Mouse (Mus musculus): ENCODE results near the gene Cnpy2. TPM values are rescaled to one million over a fixed set of nuclear protein-coding genes. Genes with fewer than 3 reads are reported as not detected.

The Cnpy2 gene
- polyA plus RNA-seq, 1 experiment from 2014 or later: 273 TPM

GRCm38 (mm10) chr10:128298243-128298642 is 24.0 kb upstream of the Cnpy2 start:
- Histone ChIP-seq H3K4me2 (replicated peaks; ENCODE audit: low read depth) (no peak overlapping the region), H3K4me3 (ENCODE audit: low read depth, low read length) (no peak overlapping the region), H3K36me3 (ENCODE audit: control insufficient read depth, insufficient read depth) (no peaks in the 10 kb centered on the region), H3K9me3 (ENCODE audit: control insufficient read depth) (no peaks in the 10 kb centered on the region), H3K27ac (ENCODE audit: low read depth, low read length) (no peak overlapping the region), H3K4me1 (replicated peaks; ENCODE audit: control insufficient read depth, insufficient read depth, low read length) (no peaks in the 10 kb centered on the region), H3K9ac (ENCODE audit: low read depth, low read length) (no peak overlapping the region), H3K27me3 (replicated peaks; ENCODE audit: control insufficient read depth, insufficient read depth, low read length) (no peaks in the 10 kb centered on the region)
- no peak for TF ChIP-seq CTCF (IDR thresholded peaks at IDR 0.05; ENCODE audit: low read depth)
- ATAC-seq: no peak
- 75% methylated on average over 6 of the region's 6 CpGs for WGBS

- H3K4me3 ChIP-seq (ENCODE audit: low read depth, low read length): no peak within 1 kb of the TSS
- no peak for TF ChIP-seq CTCF (IDR thresholded peaks at IDR 0.05; ENCODE audit: low read depth)
- no peak within 1 kb of the TSS for H3K4me2 ChIP-seq (replicated peaks; ENCODE audit: low read depth)
- H3K9me3 ChIP-seq (ENCODE audit: control insufficient read depth): no peaks in the 10 kb centered on the region
- H3K36me3 ChIP-seq (ENCODE audit: control insufficient read depth, insufficient read depth): no peaks in the 10 kb centered on the region
- no peak for ATAC-seq
- H3K27me3 ChIP-seq (replicated peaks; ENCODE audit: control insufficient read depth, insufficient read depth, low read length): no peaks in the 10 kb centered on the region
- H3K27ac ChIP-seq (ENCODE audit: low read depth, low read length): no peak within 1 kb of the TSS
- WGBS: 79% methylated on average over 11 of the region's 11 CpGs
- no peaks in the 10 kb centered on the region for H3K4me1 ChIP-seq (replicated peaks; ENCODE audit: control insufficient read depth, insufficient read depth, low read length)
- no peak within 1 kb of the TSS for H3K9ac ChIP-seq (ENCODE audit: low read depth, low read length)
Observed at GRCm38 (mm10) chr10:128298702-128299171, 23.5 kb upstream of the Cnpy2 start, which contains the start of gene Il23a. Gene Il23a, minus strand, starts transcription at chr10:128298752.

- no peak for ATAC-seq
- peak overlapping the region; percentile 84 for H3K9ac ChIP-seq (ENCODE audit: low read depth, low read length)
- H3K36me3 ChIP-seq (ENCODE audit: control insufficient read depth, insufficient read depth): no peaks in the 10 kb centered on the region
- 0 out of 2 replicates have a peak, but pooled peaks cover 5% of the 10 kb centered on the region for H3K4me1 ChIP-seq (replicated peaks; ENCODE audit: control insufficient read depth, insufficient read depth, low read length)
- TF ChIP-seq CTCF (IDR thresholded peaks at IDR 0.05; ENCODE audit: low read depth): no peak
- peak overlapping the region; percentile 65 for H3K4me3 ChIP-seq (ENCODE audit: low read depth, low read length)
- H3K27ac ChIP-seq (ENCODE audit: low read depth, low read length): peak overlapping the region; percentile 92; the same call in 1 of the 2 replicates
- 22% methylated on average over 3 of the region's 3 CpGs for WGBS
- H3K4me2 ChIP-seq (replicated peaks; ENCODE audit: low read depth): peak overlapping the region; percentile 85
- H3K9me3 ChIP-seq (ENCODE audit: control insufficient read depth): no peaks in the 10 kb centered on the region
- no peaks in the 10 kb centered on the region for H3K27me3 ChIP-seq (replicated peaks; ENCODE audit: control insufficient read depth, insufficient read depth, low read length)
Observed at GRCm38 (mm10) chr10:128302357-128302756, 19.9 kb upstream of the Cnpy2 start.

GRCm38 (mm10) chr10:128302785-128303125 is 19.5 kb upstream of the Cnpy2 start:
- Histone ChIP-seq H3K27me3 (replicated peaks; ENCODE audit: control insufficient read depth, insufficient read depth, low read length) (no peaks in the 10 kb centered on the region), H3K36me3 (ENCODE audit: control insufficient read depth, insufficient read depth) (peaks cover under 1% of the 10 kb centered on the region; the same call in 1 of the 2 replicates), H3K9ac (ENCODE audit: low read depth, low read length) (peak overlapping the region; percentile 84), H3K4me1 (replicated peaks; ENCODE audit: control insufficient read depth, insufficient read depth, low read length) (0 out of 2 replicates have a peak, but pooled peaks cover 5% of the 10 kb centered on the region), H3K4me3 (ENCODE audit: low read depth, low read length) (peak overlapping the region; percentile 65), H3K4me2 (replicated peaks; ENCODE audit: low read depth) (peak overlapping the region; percentile 85), H3K27ac (ENCODE audit: low read depth, low read length) (peak overlapping the region; percentile 92), H3K9me3 (ENCODE audit: control insufficient read depth) (no peaks in the 10 kb centered on the region)
- ATAC-seq: peak; percentile 42
- under 1% methylated on average over 9 of the region's 9 CpGs for WGBS
- TF ChIP-seq CTCF (IDR thresholded peaks at IDR 0.05; ENCODE audit: low read depth): no peak

- H3K9ac ChIP-seq (ENCODE audit: low read depth, low read length): peak within 1 kb of the TSS; percentile 84
- TF ChIP-seq CTCF (IDR thresholded peaks at IDR 0.05; ENCODE audit: low read depth): no peak
- peak; percentile 98 for ATAC-seq
- 0 out of 2 replicates have a peak, but pooled peaks cover 5% of the 10 kb centered on the region for H3K4me1 ChIP-seq (replicated peaks; ENCODE audit: control insufficient read depth, insufficient read depth, low read length)
- H3K27me3 ChIP-seq (replicated peaks; ENCODE audit: control insufficient read depth, insufficient read depth, low read length): no peaks in the 10 kb centered on the region
- peaks cover 6% of the 10 kb centered on the region for H3K36me3 ChIP-seq (ENCODE audit: control insufficient read depth, insufficient read depth)
- H3K4me2 ChIP-seq (replicated peaks; ENCODE audit: low read depth): peak within 1 kb of the TSS; percentile 85
- peak within 1 kb of the TSS; percentile 92 for H3K27ac ChIP-seq (ENCODE audit: low read depth, low read length)
- H3K9me3 ChIP-seq (ENCODE audit: control insufficient read depth): no peaks in the 10 kb centered on the region
- 1% methylated on average over 37 of the region's 37 CpGs for WGBS
- H3K4me3 ChIP-seq (ENCODE audit: low read depth, low read length): peak within 1 kb of the TSS; percentile 65
Observed at GRCm38 (mm10) chr10:128303126-128304021, 18.9 kb upstream of the Cnpy2 start, which contains the start of gene Pan2. Gene Pan2, plus strand, starts transcription at chr10:128303335.

GRCm38 (mm10) chr10:128309654-128310053 is 12.6 kb upstream of the Cnpy2 start:
- Histone ChIP-seq H3K27me3 (replicated peaks; ENCODE audit: control insufficient read depth, insufficient read depth, low read length) (no peaks in the 10 kb centered on the region), H3K27ac (ENCODE audit: low read depth, low read length) (no peak overlapping the region; the same call in 1 of the 2 replicates), H3K36me3 (ENCODE audit: control insufficient read depth, insufficient read depth) (peaks cover 58% of the 10 kb centered on the region), H3K4me2 (replicated peaks; ENCODE audit: low read depth) (no peak overlapping the region), H3K9ac (ENCODE audit: low read depth, low read length) (no peak overlapping the region), H3K4me1 (replicated peaks; ENCODE audit: control insufficient read depth, insufficient read depth, low read length) (0 out of 2 replicates have a peak, but pooled peaks cover 1% of the 10 kb centered on the region), H3K4me3 (ENCODE audit: low read depth, low read length) (no peak overlapping the region), H3K9me3 (ENCODE audit: control insufficient read depth) (no peaks in the 10 kb centered on the region)
- no peak for ATAC-seq
- WGBS: 89% methylated on average over 7 of the region's 7 CpGs
- 0 out of 2 replicates have a peak, but pooled peaks have one; percentile 3 for TF ChIP-seq CTCF (IDR thresholded peaks at IDR 0.05; ENCODE audit: low read depth)

Data from intestine, postnatal 0 days (tissue).